Mouse (Mus musculus) MEL (cell line): ENCODE data around the gene Heatr6. TPM values are rescaled to one million over a fixed set of nuclear protein-coding genes. Genes with fewer than 3 reads are reported as not detected.

Source experiments
- DNase-seq: peaks from one replicate; pipeline ENCODE4 v3.0.0; 2011; ENCODE audit warnings: low read depth, low spot score
- H3K27ac ChIP-seq: 2 replicates; pipeline ENCODE4 v1.5.1; 2012; ENCODE audit warnings: low read depth, mild to moderate bottlenecking, control low read depth, low read length, moderate library complexity; ENCODE audit not compliant: control insufficient read depth
- H3K27me3 ChIP-seq, 2 experiments: fragments of 150-350 bp in 1 of 2; sonication (generic) in 1 of 2; 2 replicates each; pipeline ENCODE4 v1.6.1; 2012; ENCODE audit warnings: low read length in 2 of 2, mild to moderate bottlenecking in 2 of 2, improper control_type of control experiment in 1 of 2, moderate library complexity in 1 of 2; ENCODE audit not compliant: insufficient read depth in 2 of 2, control insufficient read depth in 1 of 2
- H3K36me3 ChIP-seq, 2 experiments: 2 replicates each; pipeline ENCODE4 v1.6.1; 2012 to 2014; ENCODE audit warnings: low read length in 2 of 2, improper control_type of control experiment in 1 of 2, inconsistent platforms in 1 of 2, mild to moderate bottlenecking in 1 of 2; ENCODE audit not compliant: insufficient read depth in 2 of 2, control insufficient read depth in 1 of 2
- H3K4me1 ChIP-seq, 2 experiments: fragments of 150-350 bp in 1 of 2; sonication (generic) in 1 of 2; 2 replicates each; pipeline ENCODE4 v1.6.1; 2012; ENCODE audit warnings: low read length in 2 of 2, improper control_type of control experiment in 1 of 2, mild to moderate bottlenecking in 1 of 2; ENCODE audit not compliant: insufficient read depth in 2 of 2, control insufficient read depth in 1 of 2
- H3K4me3 ChIP-seq, 2 experiments: fragments of 150-350 bp in 1 of 2; sonication (generic) in 1 of 2; 2 replicates each; pipeline ENCODE4 v1.5.1; 2012; ENCODE audit warnings: low read depth in 2 of 2, low read length in 2 of 2, mild to moderate bottlenecking in 2 of 2, moderate library complexity in 2 of 2, control low read depth in 1 of 2, improper control_type of control experiment in 1 of 2; ENCODE audit not compliant: control insufficient read depth in 1 of 2, insufficient read depth in 1 of 2
- H3K79me2 ChIP-seq: 2 replicates; pipeline ENCODE4 v1.6.1; 2012; ENCODE audit warnings: mild to moderate bottlenecking, low read length, moderate library complexity; ENCODE audit not compliant: control insufficient read depth, poor library complexity, insufficient read depth
- H3K9ac ChIP-seq: 2 replicates; pipeline ENCODE4 v1.6.1; 2012; ENCODE audit warnings: low read depth, mild to moderate bottlenecking, control low read depth, low read length, moderate library complexity; ENCODE audit not compliant: control insufficient read depth, poor library complexity, severe bottlenecking
- H3K9me3 ChIP-seq: fragments of 150-350 bp; sonication (generic); replicated peaks from 2 replicates; pipeline ENCODE4 v1.6.1; 2012; ENCODE audit warnings: mild to moderate bottlenecking, low read length, improper control_type of control experiment, moderate library complexity; ENCODE audit not compliant: insufficient read depth
- BHLHE40 ChIP-seq: IDR thresholded peaks from 2 replicates; pipeline ENCODE4 v1.6.1; 2012; ENCODE audit warnings: low read depth, mild to moderate bottlenecking, inconsistent platforms, low read length, improper control_type of control experiment, borderline replicate concordance
- CHD1 ChIP-seq: IDR thresholded peaks from 2 replicates; pipeline ENCODE4 v1.6.1; 2012; ENCODE audit warnings: low read depth, mild to moderate bottlenecking, inconsistent platforms, low read length, improper control_type of control experiment
- CHD2 ChIP-seq: IDR thresholded peaks from 2 replicates; pipeline ENCODE4 v1.6.1; 2011; ENCODE audit warnings: low read length, improper control_type of control experiment
- CTCF ChIP-seq, 3 experiments: IDR thresholded peaks in 2 of 3; conservative IDR thresholded peaks in 1 of 3; 2 replicates each; pipeline ENCODE4 v1.5.1; 2011 to 2012; ENCODE audit warnings: low read length in 3 of 3, low read depth in 2 of 3, mild to moderate bottlenecking in 2 of 3, improper control_type of control experiment in 1 of 3, inconsistent platforms in 1 of 3, mixed read lengths in 1 of 3, moderate library complexity in 1 of 3; ENCODE audit not compliant: control insufficient read depth in 1 of 3, insufficient read depth in 1 of 3, poor library complexity in 1 of 3, severe bottlenecking in 1 of 3
- E2F4 ChIP-seq: IDR thresholded peaks from 2 replicates; pipeline ENCODE4 v1.6.1; 2011; ENCODE audit warnings: low read depth, low read length, improper control_type of control experiment, borderline replicate concordance
- ETS1 ChIP-seq: IDR thresholded peaks from 2 replicates; pipeline ENCODE4 v1.6.1; 2012; ENCODE audit warnings: low read depth, mild to moderate bottlenecking, inconsistent platforms, low read length, improper control_type of control experiment, moderate library complexity
- GABPA ChIP-seq: IDR thresholded peaks from 2 replicates; pipeline ENCODE4 v1.6.1; 2012; ENCODE audit warnings: low read depth, mild to moderate bottlenecking, inconsistent platforms, low read length, improper control_type of control experiment, moderate library complexity
- GATA1 ChIP-seq: IDR thresholded peaks from 2 replicates; pipeline ENCODE4 v1.6.1; 2011; ENCODE audit warnings: low read depth, low read length, improper control_type of control experiment
- JUND ChIP-seq: IDR thresholded peaks from 2 replicates; pipeline ENCODE4 v1.6.1; 2011; ENCODE audit warnings: low read depth, mild to moderate bottlenecking, improper control_type of control experiment, low read length
- MAX ChIP-seq: IDR thresholded peaks from 2 replicates; pipeline ENCODE4 v1.6.1; 2011; ENCODE audit warnings: low read length, improper control_type of control experiment
- MAZ ChIP-seq: IDR thresholded peaks from 2 replicates; pipeline ENCODE4 v1.6.1; 2012; ENCODE audit warnings: low read depth, mild to moderate bottlenecking, inconsistent platforms, low read length, improper control_type of control experiment
- MEF2A ChIP-seq: IDR thresholded peaks from 2 replicates; pipeline ENCODE4 v1.6.1; 2014; ENCODE audit warnings: low read depth, mild to moderate bottlenecking, inconsistent platforms, low read length, improper control_type of control experiment; ENCODE audit not compliant: poor library complexity, insufficient replicate concordance, severe bottlenecking; ENCODE audit errors: extremely low read depth
- MXI1 ChIP-seq: IDR thresholded peaks from 2 replicates; pipeline ENCODE4 v1.6.1; 2011; ENCODE audit warnings: mild to moderate bottlenecking, low read depth, low read length, improper control_type of control experiment
- MYC ChIP-seq: IDR thresholded peaks from 2 replicates; pipeline ENCODE4 v1.6.1; 2011; ENCODE audit warnings: low read depth, mild to moderate bottlenecking, low read length, improper control_type of control experiment, moderate library complexity
- NRF1 ChIP-seq: IDR thresholded peaks from 2 replicates; pipeline ENCODE4 v1.6.1; 2014; ENCODE audit warnings: low read depth, mild to moderate bottlenecking, inconsistent platforms, low read length, improper control_type of control experiment, moderate library complexity; ENCODE audit not compliant: poor library complexity, insufficient read depth, severe bottlenecking
- RCOR1 ChIP-seq: IDR thresholded peaks from 2 replicates; pipeline ENCODE4 v1.6.1; 2012; ENCODE audit warnings: low read depth, mild to moderate bottlenecking, inconsistent platforms, low read length, improper control_type of control experiment
- TAL1 ChIP-seq: IDR thresholded peaks from 2 replicates; pipeline ENCODE4 v1.6.1; 2012; ENCODE audit warnings: mild to moderate bottlenecking, inconsistent platforms, low read length, moderate library complexity, mixed read lengths
- TBP ChIP-seq: IDR thresholded peaks from 2 replicates; pipeline ENCODE4 v1.8.0; 2011; ENCODE audit warnings: low read depth, low read length, improper control_type of control experiment
- TCF12 ChIP-seq: IDR thresholded peaks from 2 replicates; pipeline ENCODE4 v1.6.1; 2014; ENCODE audit warnings: low read depth, mild to moderate bottlenecking, inconsistent platforms, low read length, improper control_type of control experiment, moderate library complexity
- UBTF ChIP-seq: IDR thresholded peaks from 2 replicates; pipeline ENCODE4 v1.6.1; 2012; ENCODE audit warnings: low read depth, mild to moderate bottlenecking, inconsistent platforms, low read length, improper control_type of control experiment, moderate library complexity, borderline replicate concordance; ENCODE audit not compliant: insufficient read depth
- USF1 ChIP-seq: IDR thresholded peaks from 2 replicates; pipeline ENCODE4 v1.6.1; 2014; ENCODE audit warnings: low read depth, mild to moderate bottlenecking, inconsistent platforms, low read length, improper control_type of control experiment, moderate library complexity
- USF2 ChIP-seq, 2 experiments: IDR thresholded peaks; 2 replicates each; pipeline ENCODE4 v1.6.1; 2011 to 2012; ENCODE audit warnings: improper control_type of control experiment in 2 of 2, low read length in 2 of 2, borderline replicate concordance in 1 of 2, inconsistent platforms in 1 of 2, low read depth in 1 of 2, mild to moderate bottlenecking in 1 of 2; ENCODE audit not compliant: insufficient read depth in 1 of 2
- ZKSCAN1 ChIP-seq: IDR thresholded peaks from 2 replicates; pipeline ENCODE4 v1.6.1; 2012; ENCODE audit warnings: low read depth, mild to moderate bottlenecking, inconsistent platforms, low read length, improper control_type of control experiment, moderate library complexity
- ZMIZ1 ChIP-seq: IDR thresholded peaks from 2 replicates; pipeline ENCODE4 v1.6.1; 2012; ENCODE audit warnings: low read depth, mild to moderate bottlenecking, inconsistent platforms, low read length, improper control_type of control experiment, moderate library complexity
- polyA plus RNA-seq, 2 experiments: library from polyadenylated mRNA; stranded (reverse) in 1 of 2; unstranded in 1 of 2; fragments of >175 nt in 1 of 2; fragments of >200 nt in 1 of 2; gene quantifications; 2 replicates each; pipeline versions ENCODE4 v1.2.1 to v1.2.4; 2012; ENCODE audit warnings: low replicate concordance in 2 of 2, low read depth in 1 of 2; ENCODE audit not compliant: insufficient read length in 2 of 2, insufficient read depth in 1 of 2, missing spikeins in 1 of 2
- total RNA-seq: library from RNA; depleted of rRNA; stranded (reverse); fragments of 300-350 nt; gene quantifications from 2 replicates; pipeline ENCODE4 v1.2.3, GENCODE M21; 2012

Heatr6 gene
- total and polyA plus RNA-seq, 3 experiments, result 17.3 to 21.2 TPM; not detected in 1

DNA sequence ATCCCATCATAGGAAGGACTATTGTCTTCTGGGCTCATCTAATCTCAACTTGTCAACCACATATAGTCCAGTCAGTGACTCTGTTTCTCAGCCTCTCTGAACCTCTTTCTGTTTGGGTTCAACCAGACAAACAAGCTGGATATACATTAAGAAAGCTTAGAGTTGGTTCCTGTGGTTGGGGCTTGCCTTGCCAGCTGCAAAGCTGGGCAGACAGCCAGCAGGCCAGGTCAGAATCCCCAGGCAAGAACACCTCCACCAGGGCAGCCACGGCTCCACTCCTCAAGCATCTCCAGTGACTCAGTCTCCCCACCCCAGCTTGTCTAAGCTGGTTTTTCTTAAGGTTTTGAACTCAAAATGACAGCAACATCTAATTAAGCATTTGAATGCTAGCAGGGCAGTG lies 40.8 kb upstream of the Heatr6 start:
- no peak for DNase-seq
- H3K9ac ChIP-seq, result no peak overlapping the region
- H3K27ac ChIP-seq, result no peak overlapping the region
- H3K4me3 ChIP-seq, result no peak overlapping the region
- H3K36me3 ChIP-seq, result no peaks in the 10 kb centered on the region
- TF ChIP-seq NRF1, result no peak
- TF ChIP-seq GABPA, result no peak
- TF ChIP-seq CTCF (IDR thresholded peaks at IDR 0.05 in 2 of 3, conservative IDR thresholded peaks at IDR 0.05 in 1 of 3; ENCODE audit: control insufficient read depth in 1 of 3, insufficient read depth in 1 of 3, low read depth in 2 of 3, low read length in 3 of 3, poor library complexity in 1 of 3, severe bottlenecking in 1 of 3), result no peak
- TF ChIP-seq BHLHE40, result no peak
- no peak for TF ChIP-seq E2F4
- TF ChIP-seq MAX, result no peak
- no peak for TF ChIP-seq ZKSCAN1
- no peak for TF ChIP-seq TAL1
- TF ChIP-seq TCF12, result no peak
- TF ChIP-seq JUND, result no peak
- TF ChIP-seq MEF2A, result no peak
- H3K4me1 ChIP-seq, result no peaks in the 10 kb centered on the region
- no peaks in the 10 kb centered on the region for H3K79me2 ChIP-seq
- peaks cover 15 to 32% of the 10 kb centered on the region in 2 experiments for H3K27me3 ChIP-seq
- H3K9me3 ChIP-seq, result no peaks in the 10 kb centered on the region

DNA sequence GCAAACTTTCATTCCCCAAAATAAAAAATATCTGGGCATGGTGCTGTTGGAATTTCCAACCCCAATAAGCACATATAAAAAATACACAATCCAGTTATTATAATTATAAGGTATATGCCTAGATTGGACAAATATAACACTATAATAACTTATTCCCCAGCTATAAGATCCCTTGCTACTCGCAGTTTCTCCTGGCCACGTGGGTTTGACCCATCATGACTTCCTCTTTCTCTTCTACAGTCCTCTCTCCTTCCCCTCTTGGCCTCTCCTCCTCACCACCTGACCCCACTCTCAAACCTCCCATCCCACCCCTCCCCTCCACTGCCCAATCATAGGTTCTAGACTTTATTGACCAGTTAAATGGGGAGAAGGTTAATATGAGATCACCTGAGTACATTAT lies 39.6 kb upstream of the Heatr6 start:
- H3K27me3 ChIP-seq, result peaks cover 12 to 27% of the 10 kb centered on the region in 2 experiments
- no peaks in the 10 kb centered on the region for H3K36me3 ChIP-seq
- peak; percentile 26 for DNase-seq
- no peaks in the 10 kb centered on the region for H3K4me1 ChIP-seq
- no peak overlapping the region for H3K9ac ChIP-seq
- TF ChIP-seq ZMIZ1 (no peak), GABPA (no peak), MXI1 (0 out of 2 replicates have a peak, but pooled peaks have one; percentile 21), ZKSCAN1 (no peak), ETS1 (no peak), MAX (peak; percentile 65), JUND (no peak), GATA1 (no peak), UBTF (no peak), CHD1 (no peak), USF1 (peak; percentile 67), USF2 (IDR thresholded peaks at IDR 0.05; ENCODE audit: borderline replicate concordance in 1 of 2, insufficient read depth in 1 of 2, low read depth in 1 of 2, low read length in 2 of 2) (no peak), MYC (peak; percentile 53; the same call in 1 of the 2 replicates), MAZ (no peak), CHD2 (no peak), RCOR1 (no peak), TBP (no peak)
- H3K27ac ChIP-seq, result no peak overlapping the region
- no peaks in the 10 kb centered on the region for H3K9me3 ChIP-seq
- no peaks in the 10 kb centered on the region for H3K79me2 ChIP-seq
- no peak overlapping the region for H3K4me3 ChIP-seq
